Mouse (Mus musculus): Measurements from ENCODE around the gene Icmt.

- no peak for TF ChIP-seq POLR2A (IDR thresholded peaks at IDR 0.05; ENCODE audit: control insufficient read depth, low read depth, low read length)
- TF ChIP-seq CTCF (IDR thresholded peaks at IDR 0.05; ENCODE audit: control insufficient read depth, insufficient read depth, insufficient replicate concordance, low read depth, low read length), result no peak
Observed at GRCm38 (mm10) chr4:152282721-152283120, 14.3 kb upstream of the Icmt start.
